Mouse (Mus musculus): ENCODE data around the gene Rbm34. TPM values are rescaled to one million over a fixed set of nuclear protein-coding genes. Genes with fewer than 3 reads are reported as not detected.
A peak's percentile ranks its signal among the peaks of the same experiment; 100 is the strongest.

Gene Rbm34
- total and polyA plus RNA-seq, 3 experiments = 25.9 TPM; not detected in 1

- no peaks in the 10 kb centered on the region for H3K79me2 ChIP-seq (ENCODE audit: control insufficient read depth, insufficient read depth, low read length, poor library complexity)
- peak; percentile 58 for DNase-seq (ENCODE audit: low read depth, low spot score)
- H3K27me3 ChIP-seq (ENCODE audit: control insufficient read depth in 1 of 2, insufficient read depth in 2 of 2, low read length in 2 of 2) = no peaks in the 10 kb centered on the region
- no peak overlapping the region for H3K27ac ChIP-seq (ENCODE audit: control insufficient read depth, low read depth, low read length)
- H3K4me1 ChIP-seq (ENCODE audit: control insufficient read depth in 1 of 2, insufficient read depth in 2 of 2, low read length in 2 of 2) = no peaks in the 10 kb centered on the region
- no peak overlapping the region for H3K9ac ChIP-seq (ENCODE audit: control insufficient read depth, low read depth, low read length, poor library complexity, severe bottlenecking)
- no peaks in the 10 kb centered on the region for H3K36me3 ChIP-seq (ENCODE audit: control insufficient read depth in 1 of 2, insufficient read depth in 2 of 2, low read length in 2 of 2)
- TF ChIP-seq SMC3 (IDR thresholded peaks at IDR 0.05; ENCODE audit: low read depth, low read length) (peak; percentile 36; the same call in 1 of the 2 replicates), CTCF (IDR thresholded peaks at IDR 0.05 in 2 of 3, conservative IDR thresholded peaks at IDR 0.05 in 1 of 3; ENCODE audit: control insufficient read depth in 1 of 3, insufficient read depth in 1 of 3, low read depth in 2 of 3, low read length in 3 of 3, poor library complexity in 1 of 3, severe bottlenecking in 1 of 3) (peak in 2 of 3 experiments; percentile 28 to 47; a peak in 4 of 6 replicates), MAX (IDR thresholded peaks at IDR 0.05; ENCODE audit: low read length) (peak; percentile 66; the same call in 1 of the 2 replicates), MYC (IDR thresholded peaks at IDR 0.05; ENCODE audit: low read depth, low read length) (peak; percentile 80), TBP (IDR thresholded peaks at IDR 0.05; ENCODE audit: low read depth, low read length) (no peak), MXI1 (IDR thresholded peaks at IDR 0.05; ENCODE audit: low read depth, low read length) (peak; percentile 64), GABPA (IDR thresholded peaks at IDR 0.05; ENCODE audit: low read depth, low read length) (no peak), HCFC1 (IDR thresholded peaks at IDR 0.05; ENCODE audit: low read depth, low read length) (no peak), ETS1 (IDR thresholded peaks at IDR 0.05; ENCODE audit: low read depth, low read length) (no peak)
- no peaks in the 10 kb centered on the region for H3K9me3 ChIP-seq (replicated peaks; ENCODE audit: insufficient read depth, low read length)
- no peak overlapping the region for H3K4me3 ChIP-seq (ENCODE audit: control insufficient read depth in 1 of 2, insufficient read depth in 1 of 2, low read depth in 2 of 2, low read length in 2 of 2)
These were observed 62.1 kb downstream of the Rbm34 start for GRCm38 (mm10) chr8:126908805-126909204.

- no peaks in the 10 kb centered on the region for H3K9me3 ChIP-seq (replicated peaks; ENCODE audit: insufficient read depth, low read length)
- no peak overlapping the region for H3K27ac ChIP-seq (ENCODE audit: control insufficient read depth, low read depth, low read length)
- no peak for DNase-seq (ENCODE audit: low read depth, low spot score)
- H3K9ac ChIP-seq (ENCODE audit: control insufficient read depth, low read depth, low read length, poor library complexity, severe bottlenecking) = no peak overlapping the region
- no peaks in the 10 kb centered on the region for H3K4me1 ChIP-seq (ENCODE audit: control insufficient read depth in 1 of 2, insufficient read depth in 2 of 2, low read length in 2 of 2)
- no peaks in the 10 kb centered on the region for H3K27me3 ChIP-seq (ENCODE audit: control insufficient read depth in 1 of 2, insufficient read depth in 2 of 2, low read length in 2 of 2)
- no peaks in the 10 kb centered on the region for H3K36me3 ChIP-seq (ENCODE audit: control insufficient read depth in 1 of 2, insufficient read depth in 2 of 2, low read length in 2 of 2)
- no peak overlapping the region for H3K4me3 ChIP-seq (ENCODE audit: control insufficient read depth in 1 of 2, insufficient read depth in 1 of 2, low read depth in 2 of 2, low read length in 2 of 2)
- no peak for TF ChIP-seq SIN3A (IDR thresholded peaks at IDR 0.05; ENCODE audit: low read length)
- no peak for TF ChIP-seq ELF1 (IDR thresholded peaks at IDR 0.05; ENCODE audit: low read depth, low read length)
- no peak for TF ChIP-seq MYC (IDR thresholded peaks at IDR 0.05; ENCODE audit: low read depth, low read length)
- TF ChIP-seq GABPA (IDR thresholded peaks at IDR 0.05; ENCODE audit: low read depth, low read length) = no peak
- no peak for TF ChIP-seq TAL1 (IDR thresholded peaks at IDR 0.05; ENCODE audit: low read length)
- no peak for TF ChIP-seq USF2 (IDR thresholded peaks at IDR 0.05; ENCODE audit: borderline replicate concordance in 1 of 2, insufficient read depth in 1 of 2, low read depth in 1 of 2, low read length in 2 of 2)
- no peak for TF ChIP-seq HCFC1 (IDR thresholded peaks at IDR 0.05; ENCODE audit: low read depth, low read length)
- no peak for TF ChIP-seq ZC3H11A (IDR thresholded peaks at IDR 0.05; ENCODE audit: low read depth, low read length)
- TF ChIP-seq MAX (IDR thresholded peaks at IDR 0.05; ENCODE audit: low read length) = no peak
- TF ChIP-seq GATA1 (IDR thresholded peaks at IDR 0.05; ENCODE audit: low read depth, low read length) = no peak
- no peak for TF ChIP-seq MAZ (IDR thresholded peaks at IDR 0.05; ENCODE audit: low read depth, low read length)
- no peaks in the 10 kb centered on the region for H3K79me2 ChIP-seq (ENCODE audit: control insufficient read depth, insufficient read depth, low read length, poor library complexity)
These were observed 62.9 kb downstream of the Rbm34 start for GRCm38 (mm10) chr8:126907968-126908367.
